Mouse (Mus musculus) cerebellum, postnatal 4 days (tissue): ENCODE results near the gene Mad1l1.
A peak's percentile ranks its signal among the peaks of the same experiment; 100 is the strongest.

Experiments used
- DNase-seq, 2 experiments: peaks; one replicate each; pipeline ENCODE4 v3.0.0; 2022; ENCODE audit warnings: low spot score in 2 of 2, mixed read lengths in 1 of 2

Mad1l1 gene

GRCm38 (mm10) chr5:140055431-140055830 is 265.9 kb downstream of the Mad1l1 start:
- no peak for DNase-seq

- no peak for DNase-seq
Measured at GRCm38 (mm10) chr5:140053626-140054025, 267.7 kb downstream of the Mad1l1 start.

GRCm38 (mm10) chr5:140052405-140052804 is 268.9 kb downstream of the Mad1l1 start:
- no peak for DNase-seq

GRCm38 (mm10) chr5:140045453-140045852 is 275.9 kb downstream of the Mad1l1 start:
- no peak for DNase-seq

- DNase-seq, result no peak
Measured at GRCm38 (mm10) chr5:140043002-140043401, 278.4 kb downstream of the Mad1l1 start.

- DNase-seq, result no peak
Measured at GRCm38 (mm10) chr5:140042002-140042611, 279.2 kb downstream of the Mad1l1 start.

GRCm38 (mm10) chr5:140041055-140041454 is 280.3 kb downstream of the Mad1l1 start:
- no peak for DNase-seq

- DNase-seq, result no peak
Measured at GRCm38 (mm10) chr5:140037587-140038233, 283.6 kb downstream of the Mad1l1 start.

- no peak for DNase-seq
Measured at GRCm38 (mm10) chr5:140035641-140036040, 285.7 kb downstream of the Mad1l1 start.

GRCm38 (mm10) chr5:140035025-140035330 is 286.4 kb downstream of the Mad1l1 start:
- DNase-seq, result no peak

- DNase-seq, result no peak
Measured at GRCm38 (mm10) chr5:140034300-140035024, 286.9 kb downstream of the Mad1l1 start.

GRCm38 (mm10) chr5:140026366-140026765 is 295.0 kb downstream of the Mad1l1 start:
- DNase-seq, result no peak

- no peak for DNase-seq
Measured at GRCm38 (mm10) chr5:140025301-140025700, 296.1 kb downstream of the Mad1l1 start.

- DNase-seq, result peak in 1 of 2 experiments; percentile 52
Measured at GRCm38 (mm10) chr5:140023941-140024500, 297.3 kb downstream of the Mad1l1 start.

- DNase-seq, result no peak
Measured at GRCm38 (mm10) chr5:140022861-140023260, 298.5 kb downstream of the Mad1l1 start.

- DNase-seq, result peak in 1 of 2 experiments; percentile 43
Measured at GRCm38 (mm10) chr5:140021755-140022154, 299.6 kb downstream of the Mad1l1 start.

- no peak for DNase-seq
Measured at GRCm38 (mm10) chr5:140019616-140020015, 301.7 kb downstream of the Mad1l1 start.

GRCm38 (mm10) chr5:140018780-140019179 is 302.6 kb downstream of the Mad1l1 start:
- DNase-seq, result no peak

GRCm38 (mm10) chr5:140016896-140017295 is 304.5 kb downstream of the Mad1l1 start:
- DNase-seq, result no peak

- DNase-seq, result no peak
Measured at GRCm38 (mm10) chr5:140013652-140014051, 307.7 kb downstream of the Mad1l1 start.

GRCm38 (mm10) chr5:140012286-140012967 is 308.9 kb downstream of the Mad1l1 start:
- no peak for DNase-seq

- DNase-seq, result no peak
Measured at GRCm38 (mm10) chr5:140010405-140010804, 310.9 kb downstream of the Mad1l1 start.
